Mouse (Mus musculus): ENCODE measurements at regions not wholly inside any gene's neighbourhood (a gene's known extent, or its start where the extent isn't known, plus 50 kb on each side); places are given as distances from the start of the nearest gene placed in this dataset.
A peak's percentile ranks its signal among the peaks of the same experiment; 100 is the strongest.
"Not testable (repeated sequence)": the region's sequence is repeated elsewhere in the genome, so short reads cannot be mapped to it uniquely, and the experiment has no call there.

GRCm38 (mm10) chr17:6489926-6490564 lies 60.1 kb downstream of the Dynlt1b start:
- H3K4me3 ChIP-seq (ENCODE audit: low read depth, low read length) = peak overlapping the region; percentile 19

GRCm38 (mm10) chr17:6490565-6490935 lies 60.6 kb downstream of the Dynlt1b start:
- not testable (repeated sequence) for H3K9me3 ChIP-seq (ENCODE audit: control insufficient read depth, low read length); H3K4me1 ChIP-seq (ENCODE audit: control insufficient read depth, insufficient read depth, low read length); H3K27ac ChIP-seq (replicated peaks; ENCODE audit: low read depth, low read length); H3K4me2 ChIP-seq (ENCODE audit: low read depth, low read length); H3K9ac ChIP-seq (ENCODE audit: low read depth, low read length); H3K27me3 ChIP-seq (replicated peaks; ENCODE audit: control insufficient read depth, insufficient read depth, low read length); H3K36me3 ChIP-seq (ENCODE audit: control insufficient read depth, insufficient read depth, low read length); DNase-seq (ENCODE audit: low spot score); H3K4me3 ChIP-seq (ENCODE audit: low read depth, low read length)
- no CpG with 5 or more reads among the region's 15 CpGs for WGBS
- peak; percentile 41 for ATAC-seq (ENCODE audit: low read depth)

More at GRCm38 (mm10) chr17:6489926-6490564, 60.1 kb downstream of the Dynlt1b start:
- H3K4me2 ChIP-seq (ENCODE audit: low read depth, low read length) = peak overlapping the region; percentile 44
- not testable (repeated sequence) for DNase-seq (ENCODE audit: low spot score); H3K9me3 ChIP-seq (ENCODE audit: control insufficient read depth, low read length); H3K9ac ChIP-seq (ENCODE audit: low read depth, low read length); H3K36me3 ChIP-seq (ENCODE audit: control insufficient read depth, insufficient read depth, low read length); H3K27ac ChIP-seq (replicated peaks; ENCODE audit: low read depth, low read length); H3K4me1 ChIP-seq (ENCODE audit: control insufficient read depth, insufficient read depth, low read length); H3K27me3 ChIP-seq (replicated peaks; ENCODE audit: control insufficient read depth, insufficient read depth, low read length)
- peak; percentile 79 for ATAC-seq (ENCODE audit: low read depth)
- WGBS = 1% methylated on average over 10 of the region's 52 CpGs

GRCm38 (mm10) chr17:6492501-6492900 lies 62.6 kb downstream of the Dynlt1b start:
- ATAC-seq (ENCODE audit: low read depth) (0 out of 2 replicates have a peak, but pooled peaks have one; percentile 56), DNase-seq (ENCODE audit: low spot score) (peak; percentile 14)
- not testable (repeated sequence) for H3K9ac ChIP-seq (ENCODE audit: low read depth, low read length); H3K27ac ChIP-seq (replicated peaks; ENCODE audit: low read depth, low read length); H3K4me3 ChIP-seq (ENCODE audit: low read depth, low read length); H3K27me3 ChIP-seq (replicated peaks; ENCODE audit: control insufficient read depth, insufficient read depth, low read length); H3K36me3 ChIP-seq (ENCODE audit: control insufficient read depth, insufficient read depth, low read length); H3K4me2 ChIP-seq (ENCODE audit: low read depth, low read length); H3K9me3 ChIP-seq (ENCODE audit: control insufficient read depth, low read length); H3K4me1 ChIP-seq (ENCODE audit: control insufficient read depth, insufficient read depth, low read length)
- 35% methylated on average over 19 of the region's 19 CpGs for WGBS

- 44% methylated on average over 21 of the region's 23 CpGs for WGBS
- not testable (repeated sequence) for H3K4me3 ChIP-seq (ENCODE audit: low read depth, low read length); H3K9me3 ChIP-seq (ENCODE audit: control insufficient read depth, low read length); H3K9ac ChIP-seq (ENCODE audit: low read depth, low read length); H3K4me1 ChIP-seq (ENCODE audit: control insufficient read depth, insufficient read depth, low read length); H3K36me3 ChIP-seq (ENCODE audit: control insufficient read depth, insufficient read depth, low read length); H3K27me3 ChIP-seq (replicated peaks; ENCODE audit: control insufficient read depth, insufficient read depth, low read length); H3K27ac ChIP-seq (replicated peaks; ENCODE audit: low read depth, low read length)
- 0 out of 2 replicates have a peak overlapping the region, but pooled peaks have one; percentile 28 for H3K4me2 ChIP-seq (ENCODE audit: low read depth, low read length)
- peak; percentile 3 for DNase-seq (ENCODE audit: low spot score)
- peak; percentile 51; the same call in 1 of the 2 replicates for ATAC-seq (ENCODE audit: low read depth)
Measured at GRCm38 (mm10) chr17:6492950-6493349, 63.0 kb downstream of the Dynlt1b start.

- not testable (repeated sequence) for DNase-seq (ENCODE audit: low spot score); H3K4me2 ChIP-seq (ENCODE audit: low read depth, low read length); H3K9ac ChIP-seq (ENCODE audit: low read depth, low read length); H3K27me3 ChIP-seq (replicated peaks; ENCODE audit: control insufficient read depth, insufficient read depth, low read length); H3K36me3 ChIP-seq (ENCODE audit: control insufficient read depth, insufficient read depth, low read length); H3K9me3 ChIP-seq (ENCODE audit: control insufficient read depth, low read length); H3K4me3 ChIP-seq (ENCODE audit: low read depth, low read length); H3K4me1 ChIP-seq (ENCODE audit: control insufficient read depth, insufficient read depth, low read length); H3K27ac ChIP-seq (replicated peaks; ENCODE audit: low read depth, low read length); ATAC-seq (ENCODE audit: low read depth)
- WGBS = 93% methylated on average over 9 of the region's 9 CpGs
Measured at GRCm38 (mm10) chr17:6496491-6496890, 66.6 kb downstream of the Dynlt1b start.

- H3K27ac ChIP-seq (replicated peaks; ENCODE audit: low read depth, low read length); H3K4me3 ChIP-seq (ENCODE audit: low read depth, low read length); H3K9me3 ChIP-seq (ENCODE audit: control insufficient read depth, low read length); H3K4me1 ChIP-seq (ENCODE audit: control insufficient read depth, insufficient read depth, low read length); H3K27me3 ChIP-seq (replicated peaks; ENCODE audit: control insufficient read depth, insufficient read depth, low read length); H3K9ac ChIP-seq (ENCODE audit: low read depth, low read length); DNase-seq (ENCODE audit: low spot score); ATAC-seq (ENCODE audit: low read depth); H3K4me2 ChIP-seq (ENCODE audit: low read depth, low read length); H3K36me3 ChIP-seq (ENCODE audit: control insufficient read depth, insufficient read depth, low read length): not testable (repeated sequence)
- WGBS = 88% methylated on average over 4 of the region's 6 CpGs
Measured at GRCm38 (mm10) chr17:6502676-6503075, 72.8 kb downstream of the Dynlt1b start.

GRCm38 (mm10) chr17:6505896-6506295 lies 76.0 kb downstream of the Dynlt1b start:
- H3K9me3 ChIP-seq (ENCODE audit: control insufficient read depth, low read length); H3K4me1 ChIP-seq (ENCODE audit: control insufficient read depth, insufficient read depth, low read length); H3K36me3 ChIP-seq (ENCODE audit: control insufficient read depth, insufficient read depth, low read length); DNase-seq (ENCODE audit: low spot score); H3K27me3 ChIP-seq (replicated peaks; ENCODE audit: control insufficient read depth, insufficient read depth, low read length); H3K9ac ChIP-seq (ENCODE audit: low read depth, low read length); H3K4me3 ChIP-seq (ENCODE audit: low read depth, low read length); ATAC-seq (ENCODE audit: low read depth); H3K4me2 ChIP-seq (ENCODE audit: low read depth, low read length); H3K27ac ChIP-seq (replicated peaks; ENCODE audit: low read depth, low read length): not testable (repeated sequence)
- 79% methylated on average over 6 of the region's 6 CpGs for WGBS

- ATAC-seq (ENCODE audit: low read depth); H3K4me3 ChIP-seq (ENCODE audit: low read depth, low read length); H3K4me2 ChIP-seq (ENCODE audit: low read depth, low read length); H3K9ac ChIP-seq (ENCODE audit: low read depth, low read length); H3K27me3 ChIP-seq (replicated peaks; ENCODE audit: control insufficient read depth, insufficient read depth, low read length); H3K9me3 ChIP-seq (ENCODE audit: control insufficient read depth, low read length); DNase-seq (ENCODE audit: low spot score); H3K27ac ChIP-seq (replicated peaks; ENCODE audit: low read depth, low read length); H3K4me1 ChIP-seq (ENCODE audit: control insufficient read depth, insufficient read depth, low read length); H3K36me3 ChIP-seq (ENCODE audit: control insufficient read depth, insufficient read depth, low read length): not testable (repeated sequence)
- 78% methylated on average over 3 of the region's 8 CpGs for WGBS
Measured at GRCm38 (mm10) chr17:6515128-6515527, 85.2 kb downstream of the Dynlt1b start.

- WGBS = 68% methylated on average over 5 of the region's 6 CpGs
- H3K4me2 ChIP-seq (ENCODE audit: low read depth, low read length); H3K27me3 ChIP-seq (replicated peaks; ENCODE audit: control insufficient read depth, insufficient read depth, low read length); H3K36me3 ChIP-seq (ENCODE audit: control insufficient read depth, insufficient read depth, low read length); H3K4me1 ChIP-seq (ENCODE audit: control insufficient read depth, insufficient read depth, low read length); ATAC-seq (ENCODE audit: low read depth); H3K9ac ChIP-seq (ENCODE audit: low read depth, low read length); H3K9me3 ChIP-seq (ENCODE audit: control insufficient read depth, low read length); H3K4me3 ChIP-seq (ENCODE audit: low read depth, low read length); H3K27ac ChIP-seq (replicated peaks; ENCODE audit: low read depth, low read length): not testable (repeated sequence)
- peak; percentile 11 for DNase-seq (ENCODE audit: low spot score)
Measured at GRCm38 (mm10) chr17:6519107-6519506, 82.4 kb upstream of the Dynlt1c start.
